Mouse (Mus musculus) CH12.LX (cell line): ENCODE results near the gene Slc25a28.

Experiments used
- CHD1 ChIP-seq: IDR thresholded peaks from 2 replicates; pipeline ENCODE4 v1.6.1; 2012; ENCODE audit warnings: low read depth, low read length, improper control_type of control experiment, inconsistent platforms
- CTCF ChIP-seq, 2 experiments: IDR thresholded peaks in 1 of 2; conservative IDR thresholded peaks in 1 of 2; 2 replicates each; pipeline ENCODE4 v1.5.1; 2011 to 2012; ENCODE audit warnings: low read depth in 2 of 2, low read length in 2 of 2, improper control_type of control experiment in 1 of 2, inconsistent platforms in 1 of 2, mild to moderate bottlenecking in 1 of 2, moderate library complexity in 1 of 2
- E2F4 ChIP-seq: IDR thresholded peaks from 2 replicates; pipeline ENCODE4 v1.6.1; 2011; ENCODE audit warnings: low read depth, low read length, improper control_type of control experiment; ENCODE audit not compliant: insufficient replicate concordance
- EP300 ChIP-seq: IDR thresholded peaks from 2 replicates; pipeline ENCODE4 v1.6.1; 2011; ENCODE audit warnings: low read length, improper control_type of control experiment
- ETS1 ChIP-seq: conservative IDR thresholded peaks from 2 replicates; pipeline ENCODE4 v1.6.1; 2012; ENCODE audit warnings: low read depth, mild to moderate bottlenecking, inconsistent platforms, low read length, improper control_type of control experiment, moderate library complexity
- JUND ChIP-seq: conservative IDR thresholded peaks from 2 replicates; pipeline ENCODE4 v1.6.1; 2011; ENCODE audit warnings: low read depth, low read length, improper control_type of control experiment
- MAX ChIP-seq: IDR thresholded peaks from 2 replicates; pipeline ENCODE4 v1.6.1; 2011; ENCODE audit warnings: low read length, improper control_type of control experiment
- MAZ ChIP-seq: IDR thresholded peaks from 2 replicates; pipeline ENCODE4 v1.6.1; 2012; ENCODE audit warnings: low read depth, mild to moderate bottlenecking, inconsistent platforms, low read length, improper control_type of control experiment, moderate library complexity
- MEF2A ChIP-seq: IDR thresholded peaks from 2 replicates; pipeline ENCODE4 v1.6.1; 2014; ENCODE audit warnings: low read depth, mild to moderate bottlenecking, inconsistent platforms, low read length, improper control_type of control experiment, borderline replicate concordance
- POLR2A ChIP-seq: IDR thresholded peaks from 2 replicates; pipeline ENCODE4 v1.6.1; 2011; ENCODE audit warnings: low read depth, mild to moderate bottlenecking, improper control_type of control experiment, low read length
- RAD21 ChIP-seq: IDR thresholded peaks from 2 replicates; pipeline ENCODE4 v1.6.1; 2011; ENCODE audit warnings: low read depth, mild to moderate bottlenecking, low read length, improper control_type of control experiment, moderate library complexity
- ZKSCAN1 ChIP-seq: IDR thresholded peaks from 2 replicates; pipeline ENCODE4 v1.6.1; 2012; ENCODE audit warnings: low read depth, inconsistent platforms, low read length, improper control_type of control experiment, borderline replicate concordance

DNA sequence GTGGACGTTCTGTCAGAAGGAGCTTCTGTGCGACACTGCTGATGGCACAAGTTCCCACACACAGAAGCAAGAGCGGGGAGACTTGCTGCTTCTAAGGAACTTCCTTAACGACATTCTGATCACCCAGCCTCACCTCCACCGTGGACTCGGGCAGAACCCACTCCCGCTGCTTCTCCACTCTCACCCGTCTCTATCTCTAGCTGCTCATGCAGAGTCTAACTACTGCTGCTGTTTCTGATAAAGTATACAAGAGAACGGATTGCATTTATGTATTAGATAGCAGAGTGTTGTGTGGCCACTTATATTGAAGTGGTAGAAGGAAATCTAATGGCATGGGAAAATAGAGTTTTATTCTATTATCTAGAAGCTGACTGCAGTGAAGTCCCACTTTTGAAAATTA, 13.9 kb downstream of the Slc25a28 start:
- TF ChIP-seq E2F4 (no peak), CTCF (conservative IDR thresholded peaks at IDR 0.05 in 1 of 2, IDR thresholded peaks at IDR 0.05 in 1 of 2; ENCODE audit: low read depth in 2 of 2, low read length in 2 of 2) (no peak), CHD1 (no peak), MAZ (no peak), RAD21 (no peak), POLR2A (no peak), JUND (no peak), EP300 (no peak), MEF2A (no peak), ZKSCAN1 (no peak), MAX (no peak), ETS1 (no peak)
